Mouse (Mus musculus): Measurements from ENCODE around the gene Akip1. TPM values are rescaled to one million over a fixed set of nuclear protein-coding genes. Genes with fewer than 3 reads are reported as not detected.

The Akip1 gene
- polyA plus RNA-seq (2012; rRNA removed; ENCODE audit: low replicate concordance): 15.6 and 16.3 TPM in 2 replicates

DNA sequence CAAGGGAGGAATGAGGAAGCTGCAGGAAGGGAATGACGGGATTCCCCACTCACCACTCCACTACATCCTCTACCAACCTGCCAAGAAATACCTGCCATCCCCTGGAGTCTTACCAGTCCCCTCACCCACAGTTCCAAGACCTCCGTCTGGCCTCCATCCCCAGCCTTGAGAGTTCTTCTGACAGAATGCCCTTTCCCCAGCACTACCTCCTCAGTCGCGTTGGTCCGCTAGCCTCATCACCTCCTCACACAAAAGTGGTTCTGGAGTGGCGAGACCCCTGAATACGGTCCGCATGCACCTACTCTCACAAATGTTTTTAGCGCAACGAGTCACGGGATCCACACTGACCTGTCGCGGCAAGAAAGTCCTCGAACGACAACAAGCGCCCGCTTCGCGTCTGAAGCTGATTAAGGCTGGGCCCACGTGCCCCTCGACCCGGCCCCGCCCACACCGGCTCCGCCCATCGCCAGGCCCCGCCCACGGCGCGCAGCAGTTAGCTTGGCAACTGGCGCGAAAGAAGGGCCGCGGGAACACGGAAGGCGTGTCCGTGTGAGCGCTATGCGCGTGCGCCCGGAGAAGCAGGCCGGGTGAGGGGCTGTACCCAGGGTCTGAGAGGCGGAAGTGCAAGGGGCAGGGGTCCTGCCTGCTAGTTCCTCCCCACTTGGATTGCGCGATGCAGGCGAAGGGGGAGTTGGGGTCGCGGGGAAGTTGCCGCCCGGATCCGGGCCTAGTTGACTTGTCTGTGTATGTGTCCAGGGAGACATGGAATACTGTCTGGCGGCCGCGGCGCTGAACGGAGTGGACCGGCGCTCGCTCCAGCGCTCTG is at the start of gene Akip1, which contains the start of gene St5:
Gene Akip1, plus strand, starts transcription at position 501 of the 826 bp plus-strand sequence.
Gene St5, minus strand, starts transcription at position 416 of the 826 bp plus-strand sequence.

DNA sequence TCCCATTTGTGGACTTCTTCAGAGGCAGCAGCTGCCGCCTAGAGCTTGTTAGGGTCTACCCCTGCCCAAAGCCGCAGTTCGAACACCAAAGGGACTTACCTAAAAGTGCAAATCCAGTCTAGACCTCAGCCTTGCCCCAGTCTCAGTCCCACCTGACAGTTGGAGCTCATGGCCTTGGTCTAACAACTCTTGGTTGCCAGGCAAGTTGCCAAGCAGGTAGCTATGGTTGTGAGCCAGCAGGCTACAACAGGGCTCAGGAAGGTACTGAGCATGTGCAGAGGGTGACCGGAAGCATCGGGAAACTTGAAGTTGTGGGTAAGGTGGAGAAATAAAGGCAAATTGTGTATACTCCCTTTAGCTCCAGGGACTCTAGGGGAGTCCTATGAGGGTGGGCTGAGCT is 20.2 kb downstream of the Akip1 start, which contains the start of gene BC051019:
Gene BC051019, minus strand, starts transcription at position 154 of the 400 bp plus-strand sequence.

DNA sequence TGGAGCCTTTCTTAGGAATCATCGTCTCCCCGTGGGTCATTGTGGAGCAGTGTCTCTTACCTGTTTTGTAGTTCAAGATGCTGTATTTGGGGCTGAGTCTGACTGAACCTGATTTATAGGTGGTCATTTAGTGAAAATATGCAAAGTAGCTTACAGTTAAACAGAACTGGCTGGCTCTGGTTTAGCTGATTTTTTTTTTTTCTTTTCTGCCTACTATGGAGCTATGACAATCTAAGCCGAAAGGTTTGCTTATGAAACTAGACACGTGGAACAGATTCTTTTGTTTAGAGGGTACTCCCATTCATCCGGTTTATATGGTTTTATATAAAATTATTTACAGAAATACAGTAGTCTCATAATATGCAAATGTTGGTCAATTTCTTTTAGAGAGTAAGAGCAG is 28.1 kb downstream of the Akip1 start, which contains the start of gene Ascl3:
Gene Ascl3, minus strand, starts transcription at position 101 of the 400 bp plus-strand sequence.

DNA sequence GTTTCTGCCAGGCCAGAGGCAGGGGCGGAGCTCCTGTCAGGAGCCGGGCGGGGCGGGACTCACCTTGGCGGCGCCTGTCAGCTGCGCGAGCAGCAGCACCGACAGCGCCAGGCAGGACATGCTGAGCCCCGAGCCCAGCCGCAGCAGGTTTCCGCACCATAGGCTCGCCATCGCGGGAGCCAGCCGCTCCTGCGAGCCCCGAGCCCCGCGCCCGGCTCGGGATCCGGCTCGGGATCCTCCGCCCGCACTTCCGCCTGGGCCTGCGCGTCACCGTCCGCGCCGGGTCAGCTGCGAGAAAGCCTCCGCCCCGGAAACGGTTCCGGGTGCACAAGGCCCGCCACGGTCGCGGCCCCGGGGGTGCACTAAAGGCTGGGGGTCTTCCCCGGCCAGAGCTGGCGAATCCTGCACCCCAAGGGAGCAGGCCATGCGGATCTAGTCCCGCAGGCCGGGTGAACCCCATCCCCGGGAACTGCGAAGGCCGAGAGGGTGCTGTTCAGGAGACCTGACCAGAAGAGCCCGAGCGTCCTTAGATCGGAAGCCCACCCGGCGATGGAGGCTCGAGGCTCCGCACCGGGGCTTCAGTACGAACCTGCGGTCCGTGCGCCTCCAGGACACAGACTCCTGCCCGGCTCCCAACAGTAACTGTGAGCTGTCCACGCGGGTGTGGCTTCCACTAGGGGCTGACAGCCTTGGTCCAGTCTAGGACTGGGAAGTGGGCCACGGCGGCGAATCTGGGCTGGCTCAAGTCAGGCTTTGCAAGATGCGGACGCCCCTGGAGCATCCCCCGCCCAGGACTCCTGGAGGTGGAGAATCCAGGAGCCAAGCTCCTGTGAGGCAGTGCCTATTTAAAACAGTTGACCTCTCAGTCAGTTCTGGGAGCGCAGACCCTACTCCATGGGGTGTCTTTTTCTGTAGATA is 48.8 kb downstream of the Akip1 start, which contains the start of gene Tmem9b:
Gene Tmem9b, minus strand, starts transcription at position 868 of the 918 bp plus-strand sequence.

Other genes starting within 250 kb of the Akip1 start
- gene Trim66, start 195.6 kb upstream of the Akip1 start, polyA plus RNA-seq (2012; rRNA removed; ENCODE audit: low replicate concordance): 0.17 and 0.19 TPM in 2 replicates
- 212 and 563 TPM in 2 replicates for gene Rpl27a, start 184.5 kb upstream of the Akip1 start, polyA plus RNA-seq (2012; rRNA removed; ENCODE audit: low replicate concordance)
- gene St5, start 85 bp upstream of the Akip1 start, polyA plus RNA-seq (2012; rRNA removed; ENCODE audit: low replicate concordance): 37.5 and 56.1 TPM in 2 replicates
- gene BC051019, start 20.2 kb downstream of the Akip1 start, polyA plus RNA-seq (2012; rRNA removed; ENCODE audit: low replicate concordance): not detected in 2 replicates
- 0.19 and 0.73 TPM in 2 replicates for gene Ascl3, start 28.0 kb downstream of the Akip1 start, polyA plus RNA-seq (2012; rRNA removed; ENCODE audit: low replicate concordance)
- 48.6 and 49.0 TPM in 2 replicates for gene Tmem9b, start 49.2 kb downstream of the Akip1 start, polyA plus RNA-seq (2012; rRNA removed; ENCODE audit: low replicate concordance)
- 0.06 TPM in 1 of 2 replicates, not detected in the other for gene Nrip3, start 78.3 kb downstream of the Akip1 start, polyA plus RNA-seq (2012; rRNA removed; ENCODE audit: low replicate concordance)
- 0.20 and 3.4 TPM in 2 replicates for gene Scube2, start 162.0 kb downstream of the Akip1 start, polyA plus RNA-seq (2012; rRNA removed; ENCODE audit: low replicate concordance)